Mouse (Mus musculus) E14TG2a.4 (cell line): Measurements from ENCODE around the gene Vamp4.

Experiments used
- H3K27me3 ChIP-seq: 2 replicates; pipeline ENCODE4 v1.6.1; 2014; ENCODE audit warnings: low read length, control low read depth; ENCODE audit not compliant: insufficient read depth
- H3K36me3 ChIP-seq: 2 replicates; pipeline ENCODE4 v1.6.1; 2014; ENCODE audit warnings: low read length, control low read depth; ENCODE audit not compliant: insufficient read depth
- H3K4me1 ChIP-seq: replicated peaks from 2 replicates; pipeline ENCODE4 v1.6.1; 2014; ENCODE audit warnings: low read depth, low read length, control low read depth
- H3K4me3 ChIP-seq: replicated peaks from 2 replicates; pipeline ENCODE4 v1.5.1; 2014; ENCODE audit warnings: mild to moderate bottlenecking, low read length
- H3K9me3 ChIP-seq: 2 replicates; pipeline ENCODE4 v1.6.1; 2014; ENCODE audit warnings: low read length, control low read depth
- CTCF ChIP-seq: conservative IDR thresholded peaks from 2 replicates; pipeline ENCODE4 v1.5.1; 2014; ENCODE audit warnings: low read length
- NANOG ChIP-seq: IDR thresholded peaks from 2 replicates; pipeline ENCODE4 v1.6.1; 2014; ENCODE audit warnings: borderline replicate concordance, low read length, mixed read lengths
- POU5F1 ChIP-seq: IDR thresholded peaks from 2 replicates; pipeline ENCODE4 v1.6.1; 2014; ENCODE audit warnings: low read length, borderline replicate concordance

Gene Vamp4

DNA sequence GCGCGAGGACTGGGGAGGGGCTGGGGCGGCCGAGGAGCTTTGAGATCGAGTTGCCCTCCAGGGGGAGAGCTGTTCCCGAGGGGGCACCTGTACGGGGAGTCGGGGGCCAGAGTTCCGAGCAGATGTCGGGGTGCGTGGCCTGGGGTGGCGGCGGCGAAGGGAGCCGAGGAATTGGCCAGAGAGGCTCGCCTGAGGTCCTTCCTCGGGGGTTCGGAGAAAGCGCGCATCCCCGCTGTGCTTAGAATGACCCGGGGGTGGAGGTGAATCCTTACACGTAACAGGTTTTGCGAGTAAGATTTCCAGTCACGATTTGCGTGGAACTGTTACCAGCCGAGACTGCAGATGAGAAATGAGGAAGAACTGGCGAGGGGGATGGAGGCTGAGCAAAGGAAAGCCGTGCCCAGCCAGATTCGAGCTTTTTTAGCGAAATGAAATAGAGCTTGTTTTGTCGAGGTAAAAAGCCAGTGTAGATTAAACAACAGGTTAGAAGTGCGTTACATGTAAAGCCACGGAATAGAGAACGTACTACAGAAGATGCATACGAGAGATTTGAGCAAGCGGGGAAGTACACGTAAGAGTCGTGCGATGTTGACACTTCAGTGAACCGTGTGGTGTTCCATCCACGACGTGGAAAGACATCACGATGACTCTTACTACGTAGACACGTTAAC is 751 bp downstream of the Vamp4 start:
- H3K4me3 ChIP-seq, result peak overlapping the region; percentile 95
- peaks cover 13% of the 10 kb centered on the region for H3K27me3 ChIP-seq
- no peaks in the 10 kb centered on the region for H3K9me3 ChIP-seq
- peaks cover 12% of the 10 kb centered on the region for H3K4me1 ChIP-seq
- no peaks in the 10 kb centered on the region for H3K36me3 ChIP-seq
- TF ChIP-seq CTCF (no peak), POU5F1 (no peak), NANOG (no peak)

DNA sequence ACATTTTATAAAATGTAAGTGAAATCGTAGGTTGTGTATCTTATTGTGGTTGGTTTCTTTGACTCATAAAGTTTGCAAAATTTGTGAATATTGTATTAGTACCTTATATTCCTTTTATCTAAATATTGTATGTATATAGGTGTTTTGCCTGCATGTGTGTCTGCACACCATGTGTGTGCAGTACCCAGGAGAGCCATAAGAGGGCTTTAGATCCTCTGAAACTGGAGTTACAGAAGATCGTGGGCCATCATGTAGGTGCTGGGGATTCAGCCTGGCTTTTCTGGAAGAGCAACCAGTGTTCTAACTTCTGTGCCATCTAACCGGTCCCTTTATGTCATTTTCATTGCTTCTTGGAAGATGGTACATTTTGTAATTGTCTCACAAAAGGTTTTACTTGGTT is 4.8 kb downstream of the Vamp4 start:
- H3K36me3 ChIP-seq, result peaks cover 7% of the 10 kb centered on the region; the same call in 1 of the 2 replicates
- H3K4me3 ChIP-seq, result no peak overlapping the region
- no peaks in the 10 kb centered on the region; the same call in 1 of the 2 replicates for H3K4me1 ChIP-seq
- H3K27me3 ChIP-seq, result peaks cover 13% of the 10 kb centered on the region
- H3K9me3 ChIP-seq, result no peaks in the 10 kb centered on the region
- TF ChIP-seq CTCF (peak; percentile 52), POU5F1 (no peak)

DNA sequence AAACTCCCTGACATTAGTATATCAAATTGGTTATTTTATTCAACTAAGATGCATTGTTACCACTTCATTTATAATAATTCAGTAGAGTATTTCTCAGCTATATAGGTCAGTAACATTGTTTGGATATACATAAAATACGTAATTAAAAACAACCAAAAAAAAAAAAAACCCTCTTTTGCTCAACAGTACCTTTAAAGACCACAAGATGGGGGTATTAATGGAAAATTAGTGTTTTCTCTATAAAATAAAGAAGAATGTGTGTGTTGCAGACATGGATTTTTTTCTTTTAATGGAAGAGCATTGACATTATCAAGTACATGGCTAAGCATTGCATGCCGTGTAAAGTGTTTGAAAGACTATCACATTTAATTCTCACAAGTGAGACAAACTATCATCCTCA is 12.6 kb downstream of the Vamp4 start:
- no peak overlapping the region for H3K4me3 ChIP-seq
- H3K36me3 ChIP-seq, result peaks cover 7% of the 10 kb centered on the region; the same call in 1 of the 2 replicates
- no peaks in the 10 kb centered on the region for H3K9me3 ChIP-seq
- H3K4me1 ChIP-seq, result no peaks in the 10 kb centered on the region
- no peak for TF ChIP-seq NANOG
- no peak for TF ChIP-seq POU5F1
- peak; percentile 46 for TF ChIP-seq CTCF
- no peaks in the 10 kb centered on the region for H3K27me3 ChIP-seq

DNA sequence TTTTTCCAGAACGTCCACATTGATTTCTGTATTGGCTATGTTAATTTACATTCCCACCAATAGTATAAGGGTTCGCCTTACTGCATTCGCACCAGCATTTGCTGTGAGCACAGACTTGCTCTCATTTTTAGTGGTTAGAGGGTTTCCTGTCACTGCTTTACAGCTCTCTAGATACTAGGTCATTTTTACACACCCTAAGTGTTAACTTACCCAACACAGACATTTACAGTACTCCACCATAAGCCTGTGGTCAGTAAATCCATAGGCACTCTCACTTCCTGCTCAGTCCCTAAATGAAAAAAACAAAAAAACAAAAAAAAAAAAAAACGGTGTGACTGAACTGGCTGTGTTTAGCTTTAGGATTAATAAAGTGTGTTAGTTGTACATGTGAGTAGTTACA is 16.0 kb downstream of the Vamp4 start:
- peaks cover 7% of the 10 kb centered on the region for H3K4me1 ChIP-seq
- H3K27me3 ChIP-seq, result no peaks in the 10 kb centered on the region
- no peak for TF ChIP-seq NANOG
- TF ChIP-seq POU5F1, result no peak
- TF ChIP-seq CTCF, result no peak
- H3K4me3 ChIP-seq, result no peak overlapping the region
- H3K36me3 ChIP-seq, result no peaks in the 10 kb centered on the region
- no peaks in the 10 kb centered on the region for H3K9me3 ChIP-seq

DNA sequence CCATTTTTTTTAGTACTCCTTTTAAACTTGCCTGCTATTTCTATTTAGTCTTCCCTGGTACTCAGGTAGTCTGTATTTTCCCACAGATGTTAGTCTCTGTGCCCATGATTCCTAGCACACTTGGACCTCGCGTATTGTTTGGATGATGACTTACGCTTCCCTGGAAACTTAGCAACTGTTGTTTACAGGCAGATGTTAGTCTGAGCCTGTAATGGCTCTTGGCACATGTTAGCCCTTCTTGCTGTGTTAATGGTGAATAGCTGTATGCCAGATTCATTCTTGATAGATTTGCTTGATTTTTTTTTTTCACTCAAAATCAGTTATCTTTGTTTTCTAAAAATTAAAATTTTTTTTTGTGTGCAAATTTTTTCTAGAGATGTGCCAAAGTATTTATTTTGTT is 18.3 kb downstream of the Vamp4 start:
- no peaks in the 10 kb centered on the region for H3K9me3 ChIP-seq
- TF ChIP-seq POU5F1, result no peak
- no peak for TF ChIP-seq NANOG
- TF ChIP-seq CTCF, result no peak
- H3K36me3 ChIP-seq, result no peaks in the 10 kb centered on the region
- H3K27me3 ChIP-seq, result no peaks in the 10 kb centered on the region
- H3K4me3 ChIP-seq, result no peak overlapping the region
- H3K4me1 ChIP-seq, result peaks cover 7% of the 10 kb centered on the region

DNA sequence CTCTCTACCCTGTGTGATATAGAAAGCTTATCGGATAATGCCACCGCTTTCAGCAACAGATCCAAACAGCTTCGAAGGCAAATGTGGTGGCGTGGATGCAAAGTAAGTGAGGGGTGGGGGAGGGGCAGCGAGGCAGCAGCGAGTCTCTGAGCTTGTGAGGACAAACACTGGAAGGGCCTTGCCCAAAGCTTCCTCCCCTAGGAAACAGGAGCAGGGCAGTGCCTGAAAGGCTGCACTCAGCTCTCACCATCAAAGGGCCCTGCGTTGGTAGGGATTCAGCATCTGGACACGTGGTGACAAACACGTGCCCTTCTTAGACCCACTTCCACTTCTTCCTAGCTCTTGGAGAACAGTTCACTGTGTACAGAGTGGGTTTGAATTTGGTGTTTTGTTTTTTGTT is 19.1 kb downstream of the Vamp4 start:
- H3K9me3 ChIP-seq, result no peaks in the 10 kb centered on the region
- no peaks in the 10 kb centered on the region for H3K27me3 ChIP-seq
- no peak for TF ChIP-seq POU5F1
- no peak for TF ChIP-seq CTCF
- TF ChIP-seq NANOG, result no peak

DNA sequence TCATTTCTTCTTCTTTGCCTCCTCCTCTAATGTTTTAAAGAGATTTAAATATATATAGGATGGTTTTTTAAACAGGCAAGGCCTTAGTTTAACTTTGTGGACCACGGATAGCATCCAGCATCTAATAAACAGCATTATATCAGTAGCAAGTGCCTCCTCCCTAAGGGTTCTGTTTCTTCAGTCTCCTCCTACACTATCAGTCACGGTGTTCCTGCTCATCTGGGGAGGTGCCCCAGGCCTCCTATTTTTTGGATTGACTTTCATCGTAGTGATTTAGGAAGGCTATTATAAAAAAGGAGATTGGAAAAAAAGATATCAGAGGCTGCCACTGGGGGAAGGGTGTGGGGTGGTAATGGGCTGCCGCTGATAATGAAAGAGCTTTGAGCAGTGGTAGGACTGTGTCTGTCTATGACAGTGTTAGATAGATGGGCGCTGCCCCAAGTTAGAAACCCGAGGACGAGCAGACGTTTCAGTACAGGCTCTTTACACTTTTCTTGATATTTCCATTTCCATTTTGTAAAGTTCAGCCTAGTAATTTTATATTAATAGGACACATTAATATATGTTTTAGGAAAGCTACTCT is 20.2 kb downstream of the Vamp4 start:
- TF ChIP-seq NANOG (no peak), POU5F1 (no peak), CTCF (no peak)
- H3K4me1 ChIP-seq, result peaks cover 7% of the 10 kb centered on the region
- H3K36me3 ChIP-seq, result no peaks in the 10 kb centered on the region
- no peaks in the 10 kb centered on the region for H3K9me3 ChIP-seq
- H3K4me3 ChIP-seq, result no peak overlapping the region
- H3K27me3 ChIP-seq, result no peaks in the 10 kb centered on the region

More for the DNA sequence above, 19.1 kb downstream of the Vamp4 start:
- H3K4me3 ChIP-seq, result no peak overlapping the region
- no peaks in the 10 kb centered on the region for H3K36me3 ChIP-seq
- H3K4me1 ChIP-seq, result peaks cover 7% of the 10 kb centered on the region

DNA sequence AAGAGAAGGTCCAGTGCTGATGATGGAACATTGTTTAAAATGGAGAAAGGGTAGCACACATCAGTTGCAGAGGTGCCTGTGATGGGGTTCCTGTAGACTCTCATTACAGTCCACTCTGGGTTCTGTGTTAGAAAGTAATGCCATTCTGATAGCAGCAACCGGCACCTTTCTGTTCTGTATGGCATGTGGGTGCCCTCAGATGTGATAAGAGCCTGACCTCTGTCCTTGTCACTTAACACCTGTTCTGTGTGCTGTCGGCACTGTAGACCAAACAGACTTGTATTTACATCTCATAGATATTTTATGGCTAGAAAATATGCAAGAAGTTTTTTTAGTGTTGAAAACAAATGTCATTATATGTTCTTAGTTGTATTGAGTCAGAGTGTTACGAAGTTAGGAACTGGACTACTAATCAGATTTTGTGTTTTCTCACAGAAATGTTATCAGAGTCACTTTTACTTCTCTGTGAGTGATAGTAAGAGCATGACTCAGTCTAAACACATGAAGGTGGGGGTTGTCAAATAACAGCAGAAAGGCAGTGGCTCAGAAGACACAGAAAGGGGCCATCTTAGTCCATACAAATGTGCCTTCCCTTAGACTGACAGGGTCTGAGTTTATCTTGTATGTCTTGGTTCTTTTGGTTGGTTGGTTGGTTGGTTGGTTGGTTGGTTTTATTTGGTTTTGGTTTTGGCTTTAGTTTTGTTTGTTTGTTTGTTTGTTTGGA is 27.2 kb downstream of the Vamp4 start:
- no peak for TF ChIP-seq NANOG
- no peak for TF ChIP-seq POU5F1
- TF ChIP-seq CTCF, result no peak
- H3K27me3 ChIP-seq, result no peaks in the 10 kb centered on the region
- no peaks in the 10 kb centered on the region for H3K9me3 ChIP-seq
- H3K4me1 ChIP-seq, result peaks cover 4% of the 10 kb centered on the region; the same call in 1 of the 2 replicates
- no peak overlapping the region for H3K4me3 ChIP-seq
- H3K36me3 ChIP-seq, result peaks cover 11% of the 10 kb centered on the region; the same call in 1 of the 2 replicates
